Mouse (Mus musculus) stomach, postnatal 0 days (tissue): ENCODE data around the gene Dlec1. TPM values are rescaled to one million over a fixed set of nuclear protein-coding genes. Genes with fewer than 3 reads are reported as not detected.

Source experiments
- ATAC-seq: fragments of 200-750 bp; cut with Nextera tagmentation; 2 replicates; pipeline ENCODE4 v1.8.0; 2017; ENCODE audit not compliant: low FRiP score, low TSS enrichment
- DNase-seq: peaks from one replicate; pipeline ENCODE4 v3.0.0-alpha.2; 2016; ENCODE audit warnings: low spot score
- H3K27ac ChIP-seq: fragments of 300-500 bp; sonication (generic); replicated peaks from 2 replicates; pipeline ENCODE4 v1.5.1; 2014; ENCODE audit warnings: mild to moderate bottlenecking, control low read depth
- H3K27me3 ChIP-seq: fragments of 300-500 bp; sonication (generic); 2 replicates; pipeline ENCODE4 v1.6.1; 2014; ENCODE audit warnings: low read length; ENCODE audit not compliant: control insufficient read depth, insufficient read depth
- H3K36me3 ChIP-seq: fragments of 300-500 bp; sonication (generic); 2 replicates; pipeline ENCODE4 v1.6.1; 2014; ENCODE audit warnings: low read length, mixed read lengths; ENCODE audit not compliant: control insufficient read depth, insufficient read depth
- H3K4me1 ChIP-seq: fragments of 300-500 bp; sonication (generic); replicated peaks from 2 replicates; pipeline ENCODE4 v1.6.1; 2014; ENCODE audit warnings: antibody characterized with exemption; ENCODE audit not compliant: control insufficient read depth, insufficient read depth
- H3K4me2 ChIP-seq: fragments of 300-500 bp; sonication (generic); replicated peaks from 2 replicates; pipeline ENCODE4 v1.6.1; 2014; ENCODE audit warnings: low read depth, mild to moderate bottlenecking, control low read depth, moderate library complexity
- H3K4me3 ChIP-seq: fragments of 300-500 bp; sonication (generic); 2 replicates; pipeline ENCODE4 v1.5.1; 2014; ENCODE audit warnings: low read depth, low read length, control low read depth
- H3K9ac ChIP-seq: fragments of 300-500 bp; sonication (generic); 2 replicates; pipeline ENCODE4 v1.6.1; 2014; ENCODE audit warnings: mild to moderate bottlenecking, low read length, control low read depth, mixed read lengths
- H3K9me3 ChIP-seq: fragments of 300-500 bp; sonication (generic); 2 replicates; pipeline ENCODE4 v1.6.1; 2016; ENCODE audit warnings: low read length; ENCODE audit not compliant: control insufficient read depth
- CTCF ChIP-seq: IDR thresholded peaks from 2 replicates; pipeline ENCODE4 v1.5.1; 2016; ENCODE audit warnings: antibody characterized with exemption, low read depth, mild to moderate bottlenecking, moderate library complexity
- EP300 ChIP-seq: optimal IDR thresholded peaks from 2 replicates; pipeline ENCODE3; 2016; ENCODE audit warnings: antibody characterized with exemption
- WGBS: fragments of 180-500 bp; shearing (Covaris S2); extraction: QIAGEN DNeasy Blood & Tissue Kit; methylation state at CpG from one replicate; pipeline ENCODE4 v1.1.7; 2014; 5-methylcytosine and 5-hydroxymethylcytosine counted together
- polyA plus RNA-seq: library from polyadenylated mRNA; unstranded; fragments of >200 nt; fragmentation: Nextera tagmentation; extraction: Ambion mirVana; gene quantifications from 2 replicates; pipeline ENCODE4 v1.2.1, GENCODE M21; 2015

Gene Dlec1
- 0.18 TPM in 2 replicates for polyA plus RNA-seq

DNA sequence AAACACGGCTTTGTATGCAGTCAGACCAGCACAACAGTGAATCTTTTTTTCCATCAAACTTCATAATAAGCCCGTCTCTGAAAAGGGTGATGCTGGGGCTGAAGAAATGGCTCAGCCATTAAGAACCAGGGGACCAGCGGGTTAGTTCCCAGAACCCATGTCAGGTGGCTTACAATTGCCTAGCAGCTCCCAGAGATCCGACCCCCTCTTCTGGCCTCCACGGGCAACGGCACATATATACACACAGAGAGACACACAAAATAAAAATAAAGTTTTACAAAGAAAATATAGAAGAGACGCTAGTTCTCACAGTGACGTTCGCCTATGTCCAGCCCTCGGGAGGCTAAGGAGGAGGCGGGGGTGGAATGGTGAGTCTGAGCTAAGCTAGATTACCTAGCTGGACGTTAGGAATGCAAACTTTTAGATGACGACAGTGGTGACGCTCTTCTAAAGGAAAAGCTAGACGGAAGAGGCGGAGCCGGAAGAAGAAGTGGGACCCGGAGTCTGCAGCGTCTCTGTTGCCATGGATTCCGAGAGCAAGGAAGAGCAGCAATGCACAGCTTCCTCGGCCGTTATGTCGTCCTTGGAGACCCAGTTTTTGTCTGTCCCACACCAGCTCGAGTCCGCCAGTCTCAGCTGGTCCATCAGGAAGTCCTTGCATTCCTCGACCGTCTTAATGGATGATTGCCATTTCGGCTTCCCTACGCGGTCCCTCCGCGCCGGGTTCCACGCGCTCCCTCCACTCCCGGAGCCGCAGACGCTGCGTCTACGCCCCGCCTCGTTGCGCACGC lies at the start of gene Dlec1:
TSS of gene Dlec1 (plus strand) at position 487 of the 791 bp plus-strand sequence.
- Histone ChIP-seq H3K27me3 (no peaks in the 10 kb centered on the region), H3K36me3 (no peaks in the 10 kb centered on the region), H3K4me3 (peak within 1 kb of the TSS; percentile 59), H3K9me3 (no peaks in the 10 kb centered on the region), H3K27ac (peak within 1 kb of the TSS; percentile 8; the same call in 1 of the 2 replicates), H3K9ac (peak within 1 kb of the TSS; percentile 47), H3K4me1 (no peaks in the 10 kb centered on the region), H3K4me2 (peak within 1 kb of the TSS; percentile 93)
- DNase-seq (peak; percentile 78), ATAC-seq (peak; percentile 83)
- no peak for TF ChIP-seq EP300
- peak; percentile 55 for TF ChIP-seq CTCF
- 2% methylated on average over 44 of the region's 44 CpGs for WGBS

DNA sequence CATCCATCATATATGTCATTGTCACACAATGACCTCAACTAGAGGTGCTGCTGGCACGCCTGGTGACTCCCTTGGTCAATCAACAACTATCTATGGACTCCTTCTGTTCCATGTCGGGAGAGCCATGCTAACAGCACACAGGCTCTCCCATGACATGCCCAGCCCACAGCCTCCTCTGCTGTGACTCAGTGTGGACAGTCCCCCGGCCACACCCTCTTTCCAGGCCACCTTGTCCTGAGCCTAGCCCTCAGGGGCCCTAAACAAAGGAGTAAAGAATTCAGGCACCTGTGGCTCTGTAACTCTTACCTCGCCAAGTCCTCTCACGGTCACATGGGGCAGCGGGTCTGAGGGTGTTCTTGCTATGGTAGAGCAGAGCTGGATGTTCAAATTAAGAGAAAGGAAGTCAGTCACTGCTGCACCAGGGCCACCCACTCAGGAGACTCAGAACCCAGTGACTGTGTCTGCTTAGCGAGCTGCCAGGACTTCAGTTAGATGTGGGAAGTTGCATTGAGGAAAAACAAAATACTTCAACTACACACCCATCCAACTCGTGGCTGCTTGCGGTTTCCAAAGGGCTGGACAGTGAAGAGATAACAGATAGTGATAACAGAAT lies 48.2 kb upstream of the Dlec1 start:
- H3K27ac ChIP-seq, result peak overlapping the region; percentile 88
- H3K9ac ChIP-seq, result no peak overlapping the region
- TF ChIP-seq EP300, result no peak
- no peak for TF ChIP-seq CTCF
- peak overlapping the region; percentile 59 for H3K4me2 ChIP-seq
- H3K27me3 ChIP-seq, result no peaks in the 10 kb centered on the region
- H3K4me3 ChIP-seq, result no peak overlapping the region
- peak; percentile 82 for DNase-seq
- 54% methylated on average over 9 of the region's 9 CpGs for WGBS
- H3K36me3 ChIP-seq, result no peaks in the 10 kb centered on the region
- H3K4me1 ChIP-seq, result peaks cover 2% of the 10 kb centered on the region; the same call in 1 of the 2 replicates
- peak; percentile 82 for ATAC-seq
- no peaks in the 10 kb centered on the region for H3K9me3 ChIP-seq

DNA sequence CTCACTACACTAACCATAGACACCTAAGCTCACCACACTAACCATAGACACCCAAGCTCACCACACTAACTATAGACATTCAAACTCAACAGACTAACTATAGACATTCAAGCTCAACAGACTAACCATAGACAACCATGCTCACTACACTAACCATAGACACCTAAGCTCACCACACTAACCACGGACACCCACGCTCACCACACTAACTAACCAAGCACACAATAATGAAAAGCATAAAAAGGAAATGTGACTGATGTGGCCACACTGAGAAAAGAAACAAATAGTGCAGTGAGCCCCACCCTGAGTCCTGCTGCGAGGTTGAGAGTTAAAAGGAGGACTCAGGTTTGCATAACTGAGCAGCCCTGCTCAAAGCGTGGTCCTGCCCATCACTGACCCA lies 46.9 kb upstream of the Dlec1 start:
- no peaks in the 10 kb centered on the region for H3K36me3 ChIP-seq
- ATAC-seq (no peak), DNase-seq (no peak)
- H3K4me3 ChIP-seq, result no peak overlapping the region
- TF ChIP-seq EP300, result no peak
- TF ChIP-seq CTCF, result no peak
- H3K4me1 ChIP-seq, result peaks cover 2% of the 10 kb centered on the region; the same call in 1 of the 2 replicates
- no peak overlapping the region for H3K4me2 ChIP-seq
- H3K27me3 ChIP-seq, result no peaks in the 10 kb centered on the region
- H3K9me3 ChIP-seq, result no peaks in the 10 kb centered on the region
- H3K27ac ChIP-seq, result no peak overlapping the region
- H3K9ac ChIP-seq, result no peak overlapping the region
- 59% methylated on average over 4 of the region's 4 CpGs for WGBS

DNA sequence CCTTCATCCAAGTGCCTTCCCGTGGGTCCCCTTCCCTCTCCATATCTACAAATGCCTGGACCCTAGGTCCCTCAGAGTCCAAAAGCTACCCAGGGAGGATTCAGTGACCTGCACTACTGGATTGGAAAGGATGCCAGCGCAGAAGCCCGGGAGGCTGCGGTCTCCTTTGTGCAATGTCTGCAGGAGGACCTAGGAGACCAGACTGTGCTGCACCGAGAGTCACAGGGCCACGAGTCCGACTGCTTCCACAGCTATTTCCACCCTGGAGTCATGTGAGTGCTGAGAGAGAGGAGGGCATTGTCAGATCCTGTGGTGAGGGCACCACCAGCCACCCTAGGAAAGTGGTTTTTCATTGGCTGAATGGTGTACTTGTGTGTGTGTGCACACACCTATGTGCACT lies 44.0 kb upstream of the Dlec1 start:
- Histone ChIP-seq H3K9ac (no peak overlapping the region), H3K27ac (no peak overlapping the region), H3K4me2 (no peak overlapping the region), H3K36me3 (no peaks in the 10 kb centered on the region), H3K4me1 (no peaks in the 10 kb centered on the region), H3K4me3 (no peak overlapping the region), H3K27me3 (no peaks in the 10 kb centered on the region), H3K9me3 (no peaks in the 10 kb centered on the region)
- TF ChIP-seq EP300, result no peak
- no peak for TF ChIP-seq CTCF
- WGBS, result 83% methylated on average over 7 of the region's 7 CpGs
- ATAC-seq, result no peak
- no peak for DNase-seq

DNA sequence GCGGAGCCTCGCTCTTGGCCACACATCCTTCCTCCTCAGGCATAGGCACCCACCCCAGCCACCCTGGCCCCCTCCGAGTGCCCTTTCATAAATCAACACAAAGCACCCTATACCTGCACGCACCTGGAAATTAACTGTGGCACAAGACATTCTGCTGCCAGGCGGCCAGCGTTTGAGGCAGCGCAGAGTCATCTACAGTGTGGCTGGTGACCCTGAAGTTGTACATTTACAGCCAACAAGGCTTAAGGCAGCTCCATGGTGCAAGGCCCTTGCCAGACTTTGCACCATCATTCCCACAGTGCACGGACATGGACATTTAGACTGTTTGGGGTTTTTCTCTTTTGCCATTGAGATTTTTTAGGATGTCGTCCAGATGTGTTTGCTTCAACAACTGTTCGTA lies 41.6 kb upstream of the Dlec1 start:
- H3K4me2 ChIP-seq, result no peak overlapping the region
- TF ChIP-seq EP300, result no peak
- no peak for TF ChIP-seq CTCF
- no peaks in the 10 kb centered on the region for H3K9me3 ChIP-seq
- no peaks in the 10 kb centered on the region for H3K36me3 ChIP-seq
- ATAC-seq, result no peak
- no peak overlapping the region for H3K4me3 ChIP-seq
- no peaks in the 10 kb centered on the region for H3K4me1 ChIP-seq
- H3K9ac ChIP-seq, result no peak overlapping the region
- no peak for DNase-seq
- no peaks in the 10 kb centered on the region for H3K27me3 ChIP-seq
- no peak overlapping the region for H3K27ac ChIP-seq
- 85% methylated on average over 10 of the region's 10 CpGs for WGBS
